Mouse (Mus musculus) mouse trophoblast stem cell (cell line): ENCODE results near the gene Ccdc151.

Source experiments
- in situ Hi-C, 2 experiments: fragments of 300-500 bp; cut with MseI, MboI; formaldehyde crosslinking; loops; 2 replicates in 1 of 2; 3 replicates in 1 of 2; pipeline ENCODE4 v1.15.1; 2025

Gene Ccdc151

DNA sequence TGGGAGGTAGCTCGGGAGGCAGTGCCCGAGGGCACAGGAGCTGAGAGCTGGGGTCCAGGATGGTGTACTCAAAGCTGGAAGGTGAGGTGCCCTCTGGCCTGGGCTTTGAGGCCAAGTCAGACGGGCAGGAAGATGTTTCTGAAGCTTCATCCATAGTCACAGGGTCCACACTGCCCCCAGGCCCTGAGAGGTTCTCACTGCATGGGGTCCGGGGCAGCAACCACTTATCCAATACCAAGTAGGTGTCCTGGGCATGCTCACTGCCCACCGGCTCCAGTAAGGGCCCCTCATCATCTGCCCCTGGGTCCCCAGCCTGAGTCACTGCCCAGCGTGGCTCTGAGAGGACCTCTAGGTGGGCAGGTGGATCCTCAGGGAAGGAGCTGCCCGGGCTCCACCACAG lies 43.2 kb downstream of the Ccdc151 start:
- in situ Hi-C loops, result no loop called here

DNA sequence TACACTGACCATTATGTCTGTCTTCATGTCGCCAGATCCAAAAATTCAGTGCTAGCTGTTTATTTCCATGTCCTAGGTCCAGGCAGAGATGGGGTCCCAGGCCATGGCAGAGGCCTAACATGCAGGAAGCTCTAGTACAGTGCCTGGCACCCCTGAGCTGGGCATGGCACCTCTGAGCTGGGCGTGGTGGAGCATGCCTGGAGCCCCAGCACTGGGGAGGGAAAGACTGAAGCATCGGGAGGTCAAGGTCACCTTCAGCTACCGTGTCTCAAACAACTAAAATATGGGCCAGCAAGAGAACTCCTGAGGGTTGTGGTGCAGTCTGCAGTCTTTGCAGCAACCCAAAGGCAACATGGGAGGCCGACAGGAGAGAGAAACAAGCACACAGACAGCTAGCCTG lies 44.1 kb downstream of the Ccdc151 start:
- in situ Hi-C loops, result no loop called here

DNA sequence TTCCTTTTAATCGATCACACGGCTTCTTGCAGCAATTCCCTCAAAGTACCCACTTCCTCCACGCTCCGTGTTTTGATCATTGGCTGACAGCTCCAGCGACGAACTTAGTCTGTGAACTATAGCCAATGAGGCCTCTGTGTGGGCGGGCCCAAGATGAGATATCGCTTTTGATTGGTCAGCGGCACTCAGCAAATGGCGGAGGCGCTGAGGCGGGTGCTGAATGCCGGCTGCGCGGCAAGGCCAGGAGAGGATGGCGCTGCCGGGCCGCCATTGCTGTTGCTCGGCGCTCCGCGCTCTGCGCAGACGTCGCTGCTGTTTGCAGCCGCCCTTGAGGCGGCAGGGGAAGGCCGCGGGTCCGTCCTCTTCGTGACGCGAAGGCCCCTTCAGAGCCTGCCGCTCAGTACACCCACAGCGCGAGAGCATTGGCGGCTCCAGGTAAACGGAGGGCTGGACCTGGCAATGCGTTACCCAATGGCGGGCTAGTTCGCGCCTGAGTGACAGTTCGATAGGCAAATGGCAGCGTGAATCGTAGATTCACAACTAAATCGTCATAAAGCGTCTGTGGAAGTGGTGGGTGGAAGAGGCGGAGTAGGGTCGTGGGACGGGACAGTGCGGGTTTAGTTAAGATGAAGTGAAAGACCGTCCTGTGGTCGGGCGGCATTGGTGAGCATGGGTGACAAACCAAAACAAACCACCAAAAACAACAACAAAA lies 46.7 kb downstream of the Ccdc151 start, which contains the start of gene Swsap1:
Swsap1 (plus strand) TSS at position 186 of the 712 bp plus-strand sequence.
- in situ Hi-C loops, result no loop called here

- in situ Hi-C loops, result no loop called here
Observed at GRCm38 (mm10) chr9:21955225-21955569, 47.2 kb downstream of the Ccdc151 start.

DNA sequence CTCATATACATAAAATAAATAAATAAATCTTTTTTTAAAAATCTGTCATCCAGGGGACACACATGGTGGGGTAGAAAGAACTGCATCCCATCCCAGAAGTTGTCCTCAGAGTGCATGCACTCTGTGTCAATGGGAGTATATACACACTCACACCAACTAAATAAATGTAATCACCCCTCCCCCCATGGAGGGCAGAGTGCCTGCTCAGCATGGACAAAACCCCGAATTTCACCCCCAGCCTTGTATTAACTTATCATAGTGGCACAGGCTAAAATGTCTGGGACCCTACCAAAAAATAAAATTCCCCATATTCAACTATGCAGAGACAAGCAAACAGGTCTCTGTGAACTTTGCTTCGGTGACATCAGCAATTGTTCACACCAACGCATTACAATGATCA lies 47.8 kb downstream of the Ccdc151 start:
- in situ Hi-C loops, result no loop called here

- in situ Hi-C loops, result no loop called here
Observed at GRCm38 (mm10) chr9:21953600-21953999, 48.8 kb downstream of the Ccdc151 start.

DNA sequence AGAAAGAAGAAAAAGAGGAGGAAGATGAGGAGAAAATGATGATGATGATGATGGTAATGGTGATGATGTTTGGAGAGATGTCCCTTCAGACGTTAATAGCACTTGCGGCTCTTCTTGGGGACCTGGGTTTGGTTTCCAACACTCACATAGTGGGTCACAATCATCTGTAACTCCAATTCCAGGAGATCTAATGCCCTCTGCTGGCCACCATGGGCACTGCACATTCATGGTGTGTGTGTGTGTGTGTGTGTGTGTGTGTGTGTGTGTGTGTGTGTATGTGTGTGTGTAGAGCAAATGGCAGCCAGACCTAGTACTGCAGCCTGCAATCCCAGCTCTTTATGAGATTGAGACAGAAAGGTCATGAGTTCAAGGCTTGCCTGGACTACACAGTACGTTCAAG lies 50.5 kb downstream of the Ccdc151 start:
- in situ Hi-C loops, result no loop called here

DNA sequence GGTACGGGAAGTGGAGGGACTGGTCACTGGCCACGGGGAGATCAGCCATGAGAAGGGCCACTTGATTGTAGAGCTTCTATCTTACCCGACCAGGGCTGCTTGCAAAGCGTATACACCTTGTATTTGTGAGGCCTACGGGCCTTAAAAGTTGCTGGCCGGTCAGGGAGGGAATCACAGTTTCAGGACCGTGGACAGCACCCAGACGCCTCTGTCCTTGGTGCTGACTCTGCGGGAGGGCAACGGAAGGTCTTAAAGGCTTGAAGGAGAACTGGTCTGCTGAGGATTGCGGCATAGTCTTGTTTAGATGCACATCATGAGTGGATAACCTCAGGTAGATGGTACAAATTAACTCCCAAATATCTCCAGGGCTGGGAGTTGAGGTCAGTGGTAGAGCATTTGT lies 52.1 kb downstream of the Ccdc151 start:
- in situ Hi-C loops, result no loop called here

- in situ Hi-C loops, result no loop called here
Observed at GRCm38 (mm10) chr9:21948790-21949189, 53.6 kb downstream of the Ccdc151 start.

DNA sequence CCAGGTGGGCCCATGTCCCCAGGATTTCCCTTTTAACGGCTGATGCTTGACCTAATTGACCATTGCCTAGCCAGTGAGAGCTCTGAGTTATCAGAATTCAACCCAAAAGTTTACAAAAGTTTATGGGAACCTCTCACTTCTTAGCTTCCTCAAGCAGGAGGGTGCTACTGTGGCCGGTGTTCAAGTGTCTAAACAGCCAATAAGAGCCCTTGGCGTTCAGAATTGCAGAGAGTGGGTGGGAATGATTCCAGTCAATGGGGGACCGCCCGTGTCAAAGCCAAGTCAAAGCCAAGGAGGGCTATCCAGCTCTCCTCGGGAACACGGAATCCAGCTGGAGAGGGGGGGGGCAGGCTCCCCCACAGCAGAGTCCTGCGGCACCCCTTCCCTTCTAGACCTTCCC lies 54.3 kb downstream of the Ccdc151 start:
- in situ Hi-C loops, result no loop called here

- in situ Hi-C loops, result no loop called here
Observed at GRCm38 (mm10) chr9:21947540-21948130, 54.8 kb downstream of the Ccdc151 start.

DNA sequence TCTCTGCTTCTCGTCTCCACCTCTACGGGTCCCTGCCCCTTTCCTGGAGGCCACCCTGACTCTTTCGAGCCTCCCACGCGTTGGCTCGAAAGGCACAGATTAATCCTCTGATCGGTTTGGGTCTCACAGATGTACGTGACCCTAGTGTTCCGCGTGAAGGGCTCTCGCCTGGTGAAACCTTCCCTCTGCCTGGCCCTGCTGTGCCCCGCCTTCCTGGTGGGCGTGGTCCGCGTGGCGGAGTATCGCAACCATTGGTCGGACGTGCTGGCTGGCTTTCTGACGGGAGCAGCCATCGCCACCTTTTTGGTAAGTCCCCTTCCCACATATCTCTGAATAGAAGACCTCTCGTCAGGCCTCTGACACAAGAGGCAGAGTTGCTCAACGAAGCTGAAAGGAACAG lies 58.2 kb downstream of the Ccdc151 start:
- in situ Hi-C loops, result no loop called here

DNA sequence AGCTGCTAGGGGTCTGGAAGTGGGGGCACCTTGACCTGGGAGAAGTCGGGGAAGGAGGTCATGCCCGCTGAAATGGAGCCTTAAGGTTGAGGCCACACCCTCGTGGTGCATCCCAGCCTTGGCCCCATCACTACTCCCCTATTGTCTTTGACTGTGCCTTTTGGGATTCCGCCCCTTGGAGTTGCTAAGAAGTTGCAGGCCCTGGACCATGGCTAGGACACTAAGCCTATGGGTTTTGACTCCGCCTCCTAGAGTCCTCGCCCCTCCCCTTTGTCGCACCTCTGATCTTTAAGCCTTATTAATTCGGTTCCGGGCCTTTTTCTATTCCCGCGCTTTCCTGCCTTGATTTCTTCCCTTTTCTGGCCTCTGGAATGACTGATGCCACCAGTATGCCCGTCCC lies 58.8 kb downstream of the Ccdc151 start:
- in situ Hi-C loops, result no loop called here

DNA sequence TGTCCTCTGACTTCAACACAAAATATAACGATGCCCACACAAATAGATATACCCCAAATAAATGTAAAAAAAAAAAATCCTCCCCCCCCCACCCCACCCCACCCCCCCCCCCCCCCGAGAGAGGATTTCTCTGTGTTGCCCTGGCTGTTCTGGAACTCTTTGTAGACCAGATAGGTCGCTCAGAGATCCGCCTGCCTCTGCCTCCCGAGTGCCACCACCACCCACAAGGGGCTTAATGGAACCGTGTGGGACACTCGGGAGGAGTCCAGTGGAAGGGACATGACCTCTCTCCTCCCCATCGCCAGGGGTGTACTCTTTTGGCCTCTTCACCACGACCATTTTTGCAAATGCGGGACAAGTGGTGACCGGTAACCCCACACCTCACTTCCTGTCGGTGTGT lies 59.4 kb downstream of the Ccdc151 start:
- in situ Hi-C loops, result no loop called here
